Mouse (Mus musculus) heart, postnatal 4 days (tissue): ENCODE measurements around the gene Prss23. TPM values are rescaled to one million over a fixed set of nuclear protein-coding genes. Genes with fewer than 3 reads are reported as not detected.

Experiments used
- DNase-seq: peaks from one replicate; pipeline ENCODE4 v3.0.0; 2021
- total RNA-seq, 2 experiments: library from RNA; stranded (reverse); gene quantifications; 2 replicates each; pipeline ENCODE4 v1.2.3; 2021

The Prss23 gene
- total RNA-seq, 2 experiments from 2014 or later, result 29.5 to 31.1 TPM

DNA sequence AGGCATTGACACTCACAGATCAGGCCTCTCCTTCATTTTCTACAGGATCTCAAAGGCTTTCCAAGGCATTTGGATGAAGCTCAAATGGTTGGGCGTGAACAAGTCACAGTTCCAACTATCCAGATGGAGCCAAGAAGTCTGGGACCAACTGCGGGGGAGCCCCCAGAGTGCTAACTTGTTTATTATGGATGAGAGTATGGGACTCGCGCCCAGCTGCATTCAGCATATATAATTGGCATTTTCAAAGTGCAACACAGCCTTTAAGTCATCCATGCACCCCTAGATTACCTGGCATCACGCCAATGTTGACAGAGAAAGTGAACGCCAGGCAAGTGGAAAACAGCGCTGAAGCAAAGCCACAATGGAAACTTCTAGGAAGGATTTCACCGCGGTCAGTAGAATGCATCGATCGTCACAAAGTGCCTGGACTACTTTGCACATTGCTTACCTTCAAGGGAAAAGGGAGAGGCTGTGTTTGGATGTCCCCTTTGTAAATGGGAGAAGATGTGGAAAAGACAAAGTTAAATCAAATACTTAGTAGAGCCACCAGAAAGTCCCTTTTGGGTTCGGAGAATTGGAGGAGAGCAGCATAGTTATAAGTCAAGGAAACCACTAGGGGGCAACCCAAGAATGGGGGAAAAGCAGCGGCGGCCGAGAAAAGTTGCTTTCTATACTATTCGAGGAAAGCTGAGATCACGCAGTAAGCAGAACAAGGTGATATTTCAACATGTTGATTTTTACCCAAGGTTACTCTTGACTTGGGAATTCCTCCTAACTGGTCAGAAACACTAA lies 27.3 kb downstream of the Prss23 start:
- DNase-seq, result peak; percentile 74

GRCm38 (mm10) chr7:89483769-89484568 lies 43.0 kb downstream of the Prss23 start:
- no peak for DNase-seq

DNA sequence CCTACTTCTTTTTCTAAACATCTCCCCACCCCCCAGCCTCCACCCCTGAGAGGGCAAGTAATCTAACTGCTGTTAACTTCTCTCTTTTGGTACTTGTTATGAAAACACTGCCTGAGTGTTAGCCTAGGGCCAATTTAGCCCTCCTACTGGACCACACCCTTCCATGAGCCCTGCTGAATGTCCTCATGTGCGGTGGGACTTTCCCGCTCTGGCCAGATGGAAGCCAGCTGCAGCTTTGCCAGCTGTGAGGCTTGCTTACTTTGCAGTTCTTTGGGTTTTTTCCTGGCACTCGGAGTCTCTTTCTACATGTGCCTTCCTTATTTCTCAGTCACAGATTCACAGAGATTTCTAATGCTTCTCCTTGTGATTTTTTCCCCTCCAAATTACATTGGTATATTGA lies 45.3 kb downstream of the Prss23 start:
- DNase-seq, result peak; percentile 39

DNA sequence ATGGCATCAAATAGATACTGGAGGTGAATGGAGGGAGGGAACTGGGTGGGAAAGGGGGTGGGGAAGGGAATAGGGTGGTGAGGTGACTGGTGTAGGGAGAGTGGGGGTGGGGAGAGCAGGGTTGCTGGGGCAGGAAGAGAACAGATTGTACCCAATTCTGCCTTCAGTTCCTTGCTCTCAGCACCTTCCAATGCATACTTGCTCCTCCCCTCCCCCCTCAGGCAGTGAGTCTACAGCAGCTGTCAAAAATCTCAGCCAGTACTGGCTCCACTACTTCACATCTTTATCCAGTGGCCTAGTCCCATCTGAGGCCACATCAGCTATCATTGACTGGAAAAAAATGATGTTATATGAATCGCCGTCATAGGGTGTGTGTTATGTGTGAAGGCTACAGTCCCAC lies 48.5 kb downstream of the Prss23 start:
- peak; percentile 46 for DNase-seq

GRCm38 (mm10) chr7:89477294-89477999 lies 49.5 kb downstream of the Prss23 start:
- no peak for DNase-seq

- DNase-seq, result peak; percentile 59
These were observed 53.5 kb downstream of the Prss23 start for GRCm38 (mm10) chr7:89473442-89473841.

- no peak for DNase-seq
These were observed 63.0 kb downstream of the Prss23 start for GRCm38 (mm10) chr7:89463775-89464592.

DNA sequence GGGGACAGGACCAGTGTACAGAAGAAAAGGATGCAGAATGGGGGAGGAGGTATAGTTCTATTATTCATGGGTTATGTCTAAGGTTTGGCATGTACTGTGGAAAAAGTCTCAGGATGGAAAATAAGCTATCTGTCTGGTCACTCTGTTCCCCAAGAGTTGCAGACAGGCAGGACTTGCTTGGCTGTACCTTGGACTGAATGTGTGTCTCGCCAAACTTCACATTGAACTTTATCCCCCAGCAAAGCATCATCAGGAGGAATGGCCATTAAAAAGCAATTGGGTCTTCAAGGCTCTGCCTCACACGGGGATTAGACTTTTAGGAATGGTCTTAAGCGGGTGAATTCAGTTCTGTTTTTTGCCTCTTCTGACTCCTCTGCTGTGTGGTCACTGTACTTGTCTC lies 63.7 kb downstream of the Prss23 start:
- no peak for DNase-seq

DNA sequence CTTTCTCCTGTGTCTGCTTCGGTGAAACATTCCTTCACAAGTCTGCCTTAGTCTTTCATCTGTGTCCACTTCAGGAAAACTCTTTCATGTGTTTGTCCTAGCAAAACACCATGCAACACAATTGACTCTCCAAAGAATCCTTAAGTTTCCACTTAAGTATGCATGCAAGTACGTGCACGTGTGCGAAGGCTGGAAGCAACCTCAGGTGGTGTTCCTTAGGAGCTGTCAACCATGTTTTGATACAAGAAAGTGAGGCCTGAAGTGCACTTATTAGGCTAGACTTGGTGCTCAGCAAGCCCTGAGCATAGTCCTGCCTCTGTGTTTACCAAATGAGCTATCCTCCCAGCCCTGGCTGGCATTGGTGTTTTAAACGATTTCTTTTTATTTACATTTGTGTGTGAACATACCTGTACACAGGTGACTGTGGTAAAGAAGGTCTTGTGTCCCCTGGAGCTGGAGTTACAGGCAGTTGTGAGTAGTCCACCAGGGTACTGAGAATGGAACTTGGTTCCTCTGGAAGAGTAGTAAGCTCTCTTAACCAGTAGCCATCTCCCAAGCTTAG lies 64.3 kb downstream of the Prss23 start:
- DNase-seq, result no peak

- no peak for DNase-seq
These were observed 65.6 kb downstream of the Prss23 start for GRCm38 (mm10) chr7:89461351-89461750.

DNA sequence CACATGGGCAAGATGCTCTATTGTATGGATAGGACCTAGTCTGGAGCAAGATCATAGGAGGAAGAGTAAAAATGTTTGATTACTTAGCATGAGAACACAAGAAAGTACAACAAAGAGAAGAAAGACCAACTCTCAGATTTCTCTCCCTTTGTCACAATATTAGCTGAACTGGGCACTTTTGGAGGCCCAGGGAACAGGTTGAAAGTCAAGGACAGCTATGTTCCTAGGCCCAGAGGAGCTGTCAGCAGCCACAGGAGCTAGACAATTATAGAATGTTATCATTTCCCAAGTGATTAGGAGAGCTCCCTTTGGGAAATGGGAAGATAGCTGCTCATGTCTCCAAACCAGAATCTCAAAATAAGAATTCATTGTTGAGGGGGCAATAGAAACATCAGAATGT lies 66.1 kb downstream of the Prss23 start:
- no peak for DNase-seq

- DNase-seq, result no peak
These were observed 67.3 kb downstream of the Prss23 start for GRCm38 (mm10) chr7:89459691-89460090.

Other genes starting within 250 kb of the Prss23 start
- 10 to 100 TPM; 35.9 to 43.6 TPM for gene Tmem135, start 123.0 kb downstream of the Prss23 start, total RNA-seq
- gene Fzd4, start 122.8 kb downstream of the Prss23 start, total RNA-seq, result 10 to 100 TPM; 43.2 TPM
- 10 to 100 TPM; 50.7 to 54.0 TPM for gene Me3, start 105.2 kb upstream of the Prss23 start, total RNA-seq